Mouse (Mus musculus): ENCODE measurements around the gene Tlr12. TPM values are rescaled to one million over a fixed set of nuclear protein-coding genes. Genes with fewer than 3 reads are reported as not detected.

Gene Tlr12
- polyA plus RNA-seq, 1 experiment, result 10.7 TPM

DNA sequence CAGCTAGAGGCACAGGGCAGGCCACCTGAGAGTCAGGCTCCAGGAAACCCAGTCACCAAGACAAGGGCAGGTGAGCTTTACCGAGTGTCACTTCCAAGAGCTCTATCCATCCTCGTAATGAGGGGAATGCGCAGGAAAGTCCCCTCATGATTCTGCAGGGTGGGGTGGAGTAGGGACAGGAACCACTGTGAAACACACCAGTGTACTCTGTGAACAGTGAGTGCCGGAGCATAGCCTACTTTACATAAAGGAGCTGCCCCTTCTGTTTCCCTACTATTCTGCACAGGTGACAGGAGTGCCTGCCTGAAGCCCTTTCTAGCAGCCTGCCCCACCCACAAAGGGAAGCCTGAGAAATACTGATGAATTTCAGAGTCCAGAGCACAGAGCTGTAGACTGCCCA is 25.1 kb downstream of the Tlr12 start:
- peak in 1 of 2 experiments; percentile 48 for DNase-seq (ENCODE audit: low read depth in 1 of 2, low spot score in 2 of 2)
- WGBS, result 56% methylated on average over 4 of the region's 4 CpGs
- TF ChIP-seq POLR2A (IDR thresholded peaks at IDR 0.05; ENCODE audit: low read depth, low read length) (no peak), CTCF (IDR thresholded peaks at IDR 0.05; ENCODE audit: extremely low read depth, insufficient read depth, insufficient read length, insufficient replicate concordance) (no peak)
- H3K27ac ChIP-seq (ENCODE audit: insufficient read depth, low read length), result peak overlapping the region; percentile 80
- no peaks in the 10 kb centered on the region for H3K27me3 ChIP-seq (ENCODE audit: control insufficient read depth, insufficient read depth, low read length)
- peaks cover 20% of the 10 kb centered on the region for H3K36me3 ChIP-seq (ENCODE audit: control insufficient read depth, insufficient read depth, low read length)
- H3K4me3 ChIP-seq (ENCODE audit: extremely low read depth, insufficient read depth, insufficient read length), result peak overlapping the region; percentile 6; the same call in 1 of the 2 replicates
- peaks cover 26% of the 10 kb centered on the region; the same call in 1 of the 2 replicates for H3K4me1 ChIP-seq (ENCODE audit: control insufficient read depth, insufficient read depth, insufficient read length)

DNA sequence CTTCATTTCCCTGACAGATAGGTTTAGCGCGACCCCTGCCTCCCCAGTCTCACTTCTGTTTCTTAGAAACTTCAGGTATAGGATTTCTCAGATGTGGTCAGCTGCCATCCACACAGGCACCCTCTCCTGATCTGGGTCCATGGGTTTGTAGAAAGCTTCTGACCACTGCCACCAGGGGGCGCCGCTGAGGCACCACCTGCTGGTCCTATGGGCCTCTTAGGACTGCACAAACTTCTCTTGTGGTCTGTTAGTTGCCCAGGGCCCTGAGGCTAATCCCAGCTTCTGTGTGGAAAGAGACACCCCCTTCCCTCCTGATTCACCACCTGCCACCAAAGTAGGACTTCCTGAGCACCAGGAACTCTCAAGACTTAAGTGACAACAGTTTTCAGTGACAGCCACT is 39.2 kb downstream of the Tlr12 start:
- WGBS, result 53% methylated on average over 4 of the region's 4 CpGs
- no peak for TF ChIP-seq POLR2A (IDR thresholded peaks at IDR 0.05; ENCODE audit: low read depth, low read length)
- peak; percentile 89 for TF ChIP-seq CTCF (IDR thresholded peaks at IDR 0.05; ENCODE audit: extremely low read depth, insufficient read depth, insufficient read length, insufficient replicate concordance)
- H3K27me3 ChIP-seq (ENCODE audit: control insufficient read depth, insufficient read depth, low read length), result no peaks in the 10 kb centered on the region
- peak in 1 of 2 experiments; percentile 62 for DNase-seq (ENCODE audit: low read depth in 1 of 2, low spot score in 2 of 2)
- no peak overlapping the region for H3K4me3 ChIP-seq (ENCODE audit: extremely low read depth, insufficient read depth, insufficient read length)
- no peak overlapping the region for H3K27ac ChIP-seq (ENCODE audit: insufficient read depth, low read length)
- H3K36me3 ChIP-seq (ENCODE audit: control insufficient read depth, insufficient read depth, low read length), result no peaks in the 10 kb centered on the region; the same call in 1 of the 2 replicates
- H3K4me1 ChIP-seq (ENCODE audit: control insufficient read depth, insufficient read depth, insufficient read length), result no peaks in the 10 kb centered on the region

DNA sequence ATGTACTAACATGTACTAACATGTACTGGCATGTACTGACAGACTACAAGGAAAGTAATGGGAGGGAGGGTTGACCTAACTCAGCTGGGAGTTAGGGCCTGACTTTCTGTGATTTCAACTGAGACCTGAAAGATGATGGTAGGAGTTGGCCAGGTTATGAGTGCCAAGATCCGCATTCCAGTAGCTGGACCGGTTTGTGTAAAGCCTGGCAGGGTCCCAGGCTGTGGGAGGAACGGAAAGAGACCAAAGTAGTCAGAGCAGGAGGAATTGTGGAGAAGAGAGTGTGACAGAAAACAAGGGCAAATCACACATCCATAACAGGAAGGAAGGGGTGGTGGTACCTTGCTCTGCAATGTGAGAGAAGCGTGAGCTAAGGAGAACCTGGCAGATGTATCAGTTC is 42.6 kb downstream of the Tlr12 start:
- no peaks in the 10 kb centered on the region for H3K27me3 ChIP-seq (ENCODE audit: control insufficient read depth, insufficient read depth, low read length)
- H3K4me3 ChIP-seq (ENCODE audit: extremely low read depth, insufficient read depth, insufficient read length), result no peak overlapping the region
- TF ChIP-seq POLR2A (IDR thresholded peaks at IDR 0.05; ENCODE audit: low read depth, low read length), result no peak
- no peak for TF ChIP-seq CTCF (IDR thresholded peaks at IDR 0.05; ENCODE audit: extremely low read depth, insufficient read depth, insufficient read length, insufficient replicate concordance)
- H3K36me3 ChIP-seq (ENCODE audit: control insufficient read depth, insufficient read depth, low read length), result no peaks in the 10 kb centered on the region
- no peaks in the 10 kb centered on the region for H3K4me1 ChIP-seq (ENCODE audit: control insufficient read depth, insufficient read depth, insufficient read length)
- no peak overlapping the region for H3K27ac ChIP-seq (ENCODE audit: insufficient read depth, low read length)
- no peak for DNase-seq (ENCODE audit: low read depth in 1 of 2, low spot score in 2 of 2)
- 83% methylated on average over 4 of the region's 4 CpGs for WGBS

Other genes with a start within 250 kb of the Tlr12 start
- gene Zscan20, start 8.5 kb downstream of the Tlr12 start, polyA plus RNA-seq (2012; rRNA removed), result 4.6 and 5.0 TPM in 2 replicates
- 76.7 and 101 TPM in 2 replicates for gene Phc2, start 36.1 kb upstream of the Tlr12 start, polyA plus RNA-seq (2012; rRNA removed)
- 0.41 TPM in 2 replicates for gene A3galt2, start 136.7 kb upstream of the Tlr12 start, polyA plus RNA-seq (2012; rRNA removed)
- 52.7 and 69.3 TPM in 2 replicates for gene Zfp362, start 187.4 kb upstream of the Tlr12 start, polyA plus RNA-seq (2012; rRNA removed)

Data from spleen, adult 2 months (tissue).